Mouse (Mus musculus) kidney, embryonic 14.5 days (tissue): ENCODE measurements around the gene Il1rapl1. TPM values are rescaled to one million over a fixed set of nuclear protein-coding genes. Genes with fewer than 3 reads are reported as not detected.

Source experiments
- ATAC-seq: fragments of 200-750 bp; cut with Nextera tagmentation; 2 replicates; pipeline ENCODE4 v1.8.0; 2017; ENCODE audit warnings: moderate number of reproducible peaks, mild to moderate bottlenecking, moderate TSS enrichment, moderate library complexity; ENCODE audit not compliant: low FRiP score, low TSS enrichment
- H3K27ac ChIP-seq: fragments of 300-500 bp; sonication (generic); 2 replicates; pipeline ENCODE4 v1.5.1; 2014; ENCODE audit warnings: low read depth, mild to moderate bottlenecking, low read length, moderate library complexity, mixed read lengths
- H3K27me3 ChIP-seq: fragments of 300-500 bp; sonication (generic); 2 replicates; pipeline ENCODE4 v1.6.1; 2014; ENCODE audit warnings: mild to moderate bottlenecking, low read length; ENCODE audit not compliant: control insufficient read depth, insufficient read depth
- H3K36me3 ChIP-seq: fragments of 300-500 bp; sonication (generic); 2 replicates; pipeline ENCODE4 v1.6.1; 2014; ENCODE audit warnings: low read length, mixed read lengths; ENCODE audit not compliant: control insufficient read depth, insufficient read depth
- H3K4me1 ChIP-seq: fragments of 300-500 bp; sonication (generic); 2 replicates; pipeline ENCODE4 v1.6.1; 2014; ENCODE audit warnings: low read length, mixed read lengths; ENCODE audit not compliant: control insufficient read depth, insufficient read depth
- H3K4me2 ChIP-seq: fragments of 300-500 bp; sonication (generic); replicated peaks from 2 replicates; pipeline ENCODE4 v1.6.1; 2014; ENCODE audit warnings: low read depth, mild to moderate bottlenecking, low read length
- H3K4me3 ChIP-seq: fragments of 300-500 bp; sonication (generic); 2 replicates; pipeline ENCODE4 v1.5.1; 2014; ENCODE audit warnings: mild to moderate bottlenecking, low read length
- H3K9ac ChIP-seq: fragments of 300-500 bp; sonication (generic); 2 replicates; pipeline ENCODE4 v1.6.1; 2014; ENCODE audit warnings: low read depth, mild to moderate bottlenecking, low read length, moderate library complexity
- H3K9me3 ChIP-seq: fragments of 300-500 bp; sonication (generic); 2 replicates; pipeline ENCODE4 v1.6.1; 2016; ENCODE audit warnings: low read length; ENCODE audit not compliant: control insufficient read depth
- WGBS: fragments of 180-500 bp; shearing (Covaris S2); extraction: QIAGEN DNeasy Blood & Tissue Kit; methylation state at CpG from one replicate; pipeline ENCODE4 v1.1.7; 2014; 5-methylcytosine and 5-hydroxymethylcytosine counted together
- polyA plus RNA-seq: library from polyadenylated mRNA; unstranded; fragments of >200 nt; fragmentation: Nextera tagmentation; extraction: Ambion mirVana; gene quantifications from 2 replicates; pipeline ENCODE4 v1.2.1, GENCODE M21; 2014

Il1rapl1 gene
- polyA plus RNA-seq, 1 experiment from 2014 or later = 0.79 TPM

GRCm38 (mm10) chrX:86728803-86729202 is 1386.6 kb downstream of the Il1rapl1 start:
- Histone ChIP-seq H3K4me3 (no peak overlapping the region), H3K9me3 (no peaks in the 10 kb centered on the region), H3K9ac (no peak overlapping the region), H3K27me3 (no peaks in the 10 kb centered on the region), H3K4me1 (no peaks in the 10 kb centered on the region), H3K27ac (no peak overlapping the region), H3K4me2 (no peak overlapping the region), H3K36me3 (no peaks in the 10 kb centered on the region)
- no peak for ATAC-seq
- 61% methylated on average over 3 of the region's 3 CpGs for WGBS
